In genomic region chr12:74184596-74184995, GRCm38 (mm10) we compare ENCODE assay signal across 14 mouse cellular contexts.
A peak's percentile ranks its signal among the peaks of the same experiment; 100 is the strongest.
DNase-seq lines count a peak whose midpoint lies in the region; ATAC-seq lines count a peak whose summit lies in the region.
"Had no signal": no experiment of that assay in that cellular context is flagged by ENCODE, and none has a peak within 500 bp of the region (broad histone marks: within the 10 kb centered on the region; RNA-seq: fewer than 3 reads in every experiment).

No protein-coding gene starts in this region.

- no peaks in the 10 kb centered on the region for H3K36me3 ChIP-seq in heart, embryonic 13.5 days
- no peaks in the 10 kb centered on the region for H3K36me3 ChIP-seq in embryonic facial prominence, embryonic 10.5 days (replicated peaks)
- H3K36me3 ChIP-seq: limb, embryonic 15.5 days had no signal

- 66% methylated on average over 17 of the region's 17 CpGs for WGBS in heart, embryonic 13.5 days
- 71% methylated on average over 17 of the region's 17 CpGs for WGBS in embryonic facial prominence, embryonic 10.5 days

- no peak overlapping the region for H3K27ac ChIP-seq in heart, embryonic 13.5 days (replicated peaks)
- H3K27ac ChIP-seq in embryonic facial prominence, embryonic 10.5 days (replicated peaks) = no peak overlapping the region
- H3K27ac ChIP-seq: limb, embryonic 15.5 days had no signal

- peak overlapping the region; percentile 49 for H3K4me2 ChIP-seq in heart, embryonic 13.5 days
- H3K4me2 ChIP-seq: limb, embryonic 15.5 days had no signal

- no peak for DNase-seq in heart, adult 18-20 months
- DNase-seq in kidney, postnatal 10 days = peak; percentile 10
- DNase-seq in kidney, adult 8-10 months = no peak
- peak; percentile 17 for DNase-seq in R1 (ENCODE audit: low read depth, low spot score)
- DNase-seq in embryonic facial prominence, embryonic 10.5 days (ENCODE audit: low spot score) = no peak
- DNase-seq in yolk sac, embryonic 10.5 days (ENCODE audit: low spot score) = no peak
- DNase-seq: cerebellum, adult 9-10 months; layer of hippocampus, postnatal 36 days; lung, postnatal 36 days; spleen, adult 18-20 months had no signal

- H3K9ac ChIP-seq in heart, embryonic 13.5 days = no peak overlapping the region
- H3K9ac ChIP-seq: limb, embryonic 15.5 days had no signal

- ATAC-seq in heart, embryonic 13.5 days (ENCODE audit: extremely low read depth, insufficient number of reproducible peaks, low FRiP score, low TSS enrichment) = no peak
- ATAC-seq: inflammation-experienced regulatory T-cells, adult 6 months had no signal

- H3K27me3 ChIP-seq in heart, embryonic 13.5 days (replicated peaks) = no peaks in the 10 kb centered on the region
- H3K27me3 ChIP-seq in embryonic facial prominence, embryonic 10.5 days (replicated peaks; ENCODE audit: low read depth, poor library complexity, severe bottlenecking) = no peaks in the 10 kb centered on the region
- H3K27me3 ChIP-seq: CH12.LX; limb, embryonic 15.5 days had no signal

- H3K4me3 ChIP-seq in heart, embryonic 13.5 days = peak overlapping the region; percentile 23
- H3K4me3 ChIP-seq in embryonic facial prominence, embryonic 10.5 days = peak overlapping the region; percentile 34
- H3K4me3 ChIP-seq: limb, embryonic 15.5 days had no signal

- H3K9me3 ChIP-seq in heart, embryonic 13.5 days = no peaks in the 10 kb centered on the region; the same call in 1 of the 2 replicates
- no peaks in the 10 kb centered on the region for H3K9me3 ChIP-seq in embryonic facial prominence, embryonic 10.5 days
- H3K9me3 ChIP-seq: limb, embryonic 15.5 days had no signal

- H3K4me1 ChIP-seq in heart, embryonic 13.5 days = no peaks in the 10 kb centered on the region
- 0 out of 2 replicates have a peak, but pooled peaks cover 3% of the 10 kb centered on the region for H3K4me1 ChIP-seq in embryonic facial prominence, embryonic 10.5 days
- H3K4me1 ChIP-seq: limb, embryonic 15.5 days had no signal

Comparison
In these comparisons a context has a peak if more than half of its experiments do, and no peak if none do; other contexts are left out.
1. DNase-seq: peak in kidney, postnatal 10 days (single experiment) and R1 (single experiment); none in heart, adult 18-20 months (0 of 2), kidney, adult 8-10 months (0 of 2), embryonic facial prominence, embryonic 10.5 days (single experiment) and yolk sac, embryonic 10.5 days (single experiment).